Mouse (Mus musculus) myocyte (in vitro differentiated cells): Measurements from ENCODE around the gene Hephl1. TPM values are rescaled to one million over a fixed set of nuclear protein-coding genes. Genes with fewer than 3 reads are reported as not detected.
A peak's percentile ranks its signal among the peaks of the same experiment; 100 is the strongest.

Source experiments
- H3K27me3 ChIP-seq: one replicate; pipeline ENCODE4 v1.6.1; 2011; ENCODE audit not compliant: control insufficient read depth, insufficient read depth, insufficient read length
- H3K36me3 ChIP-seq: one replicate; pipeline ENCODE4 v1.6.1; 2011; ENCODE audit not compliant: control insufficient read depth, insufficient read depth
- H3K4me2 ChIP-seq: one replicate; pipeline ENCODE4 v1.6.1; 2011; ENCODE audit warnings: low read depth, control low read depth
- H3K4me3 ChIP-seq: one replicate; pipeline ENCODE4 v1.5.1; 2011; ENCODE audit warnings: mild to moderate bottlenecking, control low read depth, moderate library complexity
- H3K79me2 ChIP-seq: one replicate; pipeline ENCODE4 v1.6.1; 2011; ENCODE audit not compliant: control insufficient read depth, insufficient read depth
- H3ac ChIP-seq: one replicate; pipeline ENCODE4 v1.6.1; 2011; ENCODE audit not compliant: control insufficient read depth, insufficient read length
- CEBPB ChIP-seq: IDR thresholded peaks from 2 replicates; pipeline ENCODE4 v1.6.1; 2011; ENCODE audit warnings: mild to moderate bottlenecking, moderate library complexity; ENCODE audit not compliant: poor library complexity, insufficient read depth, severe bottlenecking
- E2F4 ChIP-seq: IDR thresholded peaks from one replicate; pipeline ENCODE4 v1.6.1; 2011; ENCODE audit warnings: mild to moderate bottlenecking, control low read depth, moderate library complexity; ENCODE audit not compliant: insufficient read depth
- MAX ChIP-seq: IDR thresholded peaks from one replicate; pipeline ENCODE4 v1.6.1; 2011; ENCODE audit warnings: low read depth, mild to moderate bottlenecking, control low read depth
- MYOD1 ChIP-seq, 3 experiments: IDR thresholded peaks; one replicate each; pipeline ENCODE4 v1.6.1; 2011; ENCODE audit warnings: control low read depth in 2 of 3, low read depth in 2 of 3, mild to moderate bottlenecking in 2 of 3, moderate library complexity in 1 of 3; ENCODE audit not compliant: insufficient read length in 2 of 3, control insufficient read depth in 1 of 3
- MYOG ChIP-seq, 3 experiments: IDR thresholded peaks; one replicate each; pipeline ENCODE4 v1.6.1; 2011; ENCODE audit warnings: control low read depth in 2 of 3, low read depth in 2 of 3, mild to moderate bottlenecking in 2 of 3; ENCODE audit not compliant: insufficient read length in 2 of 3, control insufficient read depth in 1 of 3, insufficient read depth in 1 of 3
- POLR2A ChIP-seq: IDR thresholded peaks from one replicate; pipeline ENCODE4 v1.6.1; 2011; ENCODE audit warnings: low read depth, mild to moderate bottlenecking, control low read depth, moderate library complexity; ENCODE audit not compliant: insufficient read length
- POLR2AphosphoS2 ChIP-seq: IDR thresholded peaks from one replicate; pipeline ENCODE4 v1.6.1; 2011; ENCODE audit warnings: low read depth, control low read depth; ENCODE audit not compliant: insufficient read length
- REST ChIP-seq: IDR thresholded peaks from one replicate; pipeline ENCODE4 v1.6.1; 2011; ENCODE audit warnings: mild to moderate bottlenecking, control low read depth, moderate library complexity; ENCODE audit not compliant: insufficient read depth, insufficient read length
- SRF ChIP-seq: IDR thresholded peaks from one replicate; pipeline ENCODE4 v1.6.1; 2011; ENCODE audit warnings: low read depth; ENCODE audit not compliant: control insufficient read depth, insufficient read length
- TCF12 ChIP-seq: IDR thresholded peaks from one replicate; pipeline ENCODE4 v1.6.1; 2011; ENCODE audit warnings: mild to moderate bottlenecking, control low read depth; ENCODE audit not compliant: poor library complexity, insufficient read depth, severe bottlenecking
- TCF3 ChIP-seq: IDR thresholded peaks from one replicate; pipeline ENCODE4 v1.6.1; 2011; ENCODE audit warnings: low read depth, control low read depth; ENCODE audit not compliant: insufficient read length
- USF1 ChIP-seq: IDR thresholded peaks from one replicate; pipeline ENCODE4 v1.6.1; 2011; ENCODE audit warnings: low read depth, mild to moderate bottlenecking, control low read depth, moderate library complexity
- polyA plus RNA-seq: library from polyadenylated mRNA; unstranded; fragments of >200 nt; fragmentation: generic; extraction: Trizol; gene quantifications from one replicate; pipeline ENCODE4 v1.2.1, GENCODE M21; 2012; ENCODE audit warnings: missing spikeins

Gene Hephl1
- polyA plus RNA-seq, 1 experiment = 10.6 TPM

- H3ac ChIP-seq = no peak overlapping the region
- H3K4me2 ChIP-seq = no peak overlapping the region
- TF ChIP-seq MYOG (IDR thresholded peaks at IDR 0.05; ENCODE audit: control insufficient read depth in 1 of 3, insufficient read depth in 1 of 3, insufficient read length in 2 of 3, low read depth in 2 of 3) (no peak), MYOD1 (IDR thresholded peaks at IDR 0.05; ENCODE audit: control insufficient read depth in 1 of 3, insufficient read length in 2 of 3, low read depth in 2 of 3) (no peak), CEBPB (no peak), POLR2A (no peak), E2F4 (no peak), REST (no peak), MAX (no peak), TCF3 (no peak), TCF12 (no peak), SRF (no peak), USF1 (no peak), POLR2AphosphoS2 (no peak)
- H3K27me3 ChIP-seq = no peaks in the 10 kb centered on the region
- H3K4me3 ChIP-seq = no peak overlapping the region
- no peaks in the 10 kb centered on the region for H3K36me3 ChIP-seq
- H3K79me2 ChIP-seq = no peaks in the 10 kb centered on the region
Measured at GRCm38 (mm10) chr9:15122431-15122830, 10.5 kb upstream of the Hephl1 start.

- H3K4me3 ChIP-seq = no peak overlapping the region
- H3K4me2 ChIP-seq = no peak overlapping the region
- no peak overlapping the region for H3ac ChIP-seq
- no peaks in the 10 kb centered on the region for H3K79me2 ChIP-seq
- H3K27me3 ChIP-seq = no peaks in the 10 kb centered on the region
- TF ChIP-seq SRF (no peak), MYOG (IDR thresholded peaks at IDR 0.05; ENCODE audit: control insufficient read depth in 1 of 3, insufficient read depth in 1 of 3, insufficient read length in 2 of 3, low read depth in 2 of 3) (no peak), TCF12 (no peak), USF1 (no peak), E2F4 (no peak), REST (no peak), CEBPB (no peak), MAX (no peak), MYOD1 (IDR thresholded peaks at IDR 0.05; ENCODE audit: control insufficient read depth in 1 of 3, insufficient read length in 2 of 3, low read depth in 2 of 3) (no peak), POLR2A (no peak), POLR2AphosphoS2 (no peak), TCF3 (no peak)
- H3K36me3 ChIP-seq = no peaks in the 10 kb centered on the region
Measured at GRCm38 (mm10) chr9:15120841-15121358, 9.0 kb upstream of the Hephl1 start.

- Histone ChIP-seq H3K4me2 (peak overlapping the region; percentile 10), H3K79me2 (no peaks in the 10 kb centered on the region), H3K27me3 (no peaks in the 10 kb centered on the region), H3K36me3 (no peaks in the 10 kb centered on the region), H3K4me3 (no peak overlapping the region), H3ac (no peak overlapping the region)
- TF ChIP-seq TCF3 (no peak), TCF12 (no peak), E2F4 (no peak), USF1 (no peak), MYOG (IDR thresholded peaks at IDR 0.05; ENCODE audit: control insufficient read depth in 1 of 3, insufficient read depth in 1 of 3, insufficient read length in 2 of 3, low read depth in 2 of 3) (no peak), REST (no peak), MAX (no peak), POLR2AphosphoS2 (no peak), CEBPB (no peak), SRF (no peak), POLR2A (no peak), MYOD1 (IDR thresholded peaks at IDR 0.05; ENCODE audit: control insufficient read depth in 1 of 3, insufficient read length in 2 of 3, low read depth in 2 of 3) (no peak)
Measured at GRCm38 (mm10) chr9:15120209-15120608, 8.3 kb upstream of the Hephl1 start.

- no peaks in the 10 kb centered on the region for H3K79me2 ChIP-seq
- TF ChIP-seq TCF3 (no peak), MYOD1 (IDR thresholded peaks at IDR 0.05; ENCODE audit: control insufficient read depth in 1 of 3, insufficient read length in 2 of 3, low read depth in 2 of 3) (peak; percentile 51 to 93 (median 80)), TCF12 (peak; percentile 79), SRF (no peak), MYOG (IDR thresholded peaks at IDR 0.05; ENCODE audit: control insufficient read depth in 1 of 3, insufficient read depth in 1 of 3, insufficient read length in 2 of 3, low read depth in 2 of 3) (peak; percentile 38 to 94 (median 86))
- no peak overlapping the region for H3K4me3 ChIP-seq
- no peaks in the 10 kb centered on the region for H3K36me3 ChIP-seq
- no peaks in the 10 kb centered on the region for H3K27me3 ChIP-seq
- no peak overlapping the region for H3ac ChIP-seq
- peak overlapping the region; percentile 10 for H3K4me2 ChIP-seq
Measured at GRCm38 (mm10) chr9:15119515-15119914, 7.6 kb upstream of the Hephl1 start.

GRCm38 (mm10) chr9:15116165-15116564 lies 4.3 kb upstream of the Hephl1 start:
- Histone ChIP-seq H3ac (no peak overlapping the region), H3K27me3 (no peaks in the 10 kb centered on the region), H3K4me2 (no peak overlapping the region), H3K79me2 (no peaks in the 10 kb centered on the region), H3K36me3 (no peaks in the 10 kb centered on the region), H3K4me3 (no peak overlapping the region)
- no peak for TF ChIP-seq SRF
- no peak for TF ChIP-seq TCF3
- TF ChIP-seq CEBPB = no peak
